Mouse (Mus musculus) neural tube, embryonic 13.5 days (tissue): ENCODE results near the gene Vars. TPM values are rescaled to one million over a fixed set of nuclear protein-coding genes. Genes with fewer than 3 reads are reported as not detected.
A peak's percentile ranks its signal among the peaks of the same experiment; 100 is the strongest.
"Not testable (repeated sequence)": the region's sequence is repeated elsewhere in the genome, so short reads cannot be mapped to it uniquely, and the experiment has no call there.

Experiments
- ATAC-seq: fragments of 200-750 bp; cut with Nextera tagmentation; 2 replicates; pipeline ENCODE4 v1.8.0; 2017; ENCODE audit warnings: low read depth, mild to moderate bottlenecking, moderate TSS enrichment, moderate library complexity
- H3K27ac ChIP-seq: fragments of 300-500 bp; sonication (generic); replicated peaks from 2 replicates; pipeline ENCODE4 v1.5.1; 2015; ENCODE audit warnings: moderate library complexity, mild to moderate bottlenecking, inconsistent platforms
- H3K27me3 ChIP-seq: fragments of 300-500 bp; sonication (generic); 2 replicates; pipeline ENCODE4 v1.6.1; 2015; ENCODE audit warnings: mild to moderate bottlenecking, inconsistent platforms
- H3K36me3 ChIP-seq: fragments of 300-500 bp; sonication (generic); 2 replicates; pipeline ENCODE4 v1.6.1; 2015; ENCODE audit warnings: mild to moderate bottlenecking, inconsistent platforms
- H3K4me1 ChIP-seq: fragments of 300-500 bp; sonication (generic); replicated peaks from 2 replicates; pipeline ENCODE4 v1.6.1; 2015; ENCODE audit warnings: inconsistent platforms
- H3K4me2 ChIP-seq: fragments of 300-500 bp; sonication (generic); 2 replicates; pipeline ENCODE4 v1.6.1; 2015; ENCODE audit warnings: inconsistent platforms, mild to moderate bottlenecking, moderate library complexity
- H3K4me3 ChIP-seq: fragments of 300-500 bp; sonication (generic); 2 replicates; pipeline ENCODE4 v1.5.1; 2015; ENCODE audit warnings: mild to moderate bottlenecking, inconsistent platforms
- H3K9ac ChIP-seq: fragments of 300-500 bp; sonication (generic); 2 replicates; pipeline ENCODE4 v1.6.1; 2015; ENCODE audit warnings: moderate library complexity, mild to moderate bottlenecking, inconsistent platforms
- H3K9me3 ChIP-seq: fragments of 300-500 bp; sonication (generic); 2 replicates; pipeline ENCODE4 v1.6.1; 2016; ENCODE audit warnings: inconsistent platforms
- WGBS: fragments of 180-500 bp; shearing (Covaris S2); methylation state at CpG from one replicate; pipeline ENCODE4 v1.1.7; 2015; 5-methylcytosine and 5-hydroxymethylcytosine counted together
- polyA plus RNA-seq: library from polyadenylated mRNA; unstranded; fragments of >200 nt; fragmentation: Nextera tagmentation; extraction: Ambion mirVana; gene quantifications from 2 replicates; pipeline ENCODE4 v1.2.1, GENCODE M21; 2015

Gene Vars
- polyA plus RNA-seq, 1 experiment from 2014 or later: 58.2 TPM

DNA sequence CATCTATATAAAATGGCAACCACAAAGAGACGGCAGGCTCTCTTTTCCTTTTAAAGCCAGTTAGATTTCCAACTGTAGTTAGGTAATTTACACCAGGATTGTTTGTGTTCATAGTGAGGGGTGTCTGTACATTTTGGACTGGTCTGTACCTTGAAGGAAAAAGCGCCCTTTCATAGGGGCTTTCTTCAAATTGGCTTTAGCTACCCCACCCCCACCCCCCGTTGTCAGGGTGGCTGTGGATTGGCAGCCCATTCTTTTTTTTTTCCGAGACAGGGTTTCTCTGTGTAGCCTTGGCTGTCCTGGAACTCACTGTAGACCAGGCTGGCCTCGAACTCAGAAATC lies 3.7 kb upstream of the Vars start:
- Histone ChIP-seq H3K36me3 (no peaks in the 10 kb centered on the region), H3K27me3 (no peaks in the 10 kb centered on the region), H3K4me2 (no peak overlapping the region), H3K4me1 (peaks cover 19% of the 10 kb centered on the region), H3K4me3 (no peak overlapping the region), H3K9ac (no peak overlapping the region), H3K27ac (no peak overlapping the region), H3K9me3 (no peaks in the 10 kb centered on the region)
- WGBS: 79% methylated on average over 5 of the region's 5 CpGs
- ATAC-seq: no peak

DNA sequence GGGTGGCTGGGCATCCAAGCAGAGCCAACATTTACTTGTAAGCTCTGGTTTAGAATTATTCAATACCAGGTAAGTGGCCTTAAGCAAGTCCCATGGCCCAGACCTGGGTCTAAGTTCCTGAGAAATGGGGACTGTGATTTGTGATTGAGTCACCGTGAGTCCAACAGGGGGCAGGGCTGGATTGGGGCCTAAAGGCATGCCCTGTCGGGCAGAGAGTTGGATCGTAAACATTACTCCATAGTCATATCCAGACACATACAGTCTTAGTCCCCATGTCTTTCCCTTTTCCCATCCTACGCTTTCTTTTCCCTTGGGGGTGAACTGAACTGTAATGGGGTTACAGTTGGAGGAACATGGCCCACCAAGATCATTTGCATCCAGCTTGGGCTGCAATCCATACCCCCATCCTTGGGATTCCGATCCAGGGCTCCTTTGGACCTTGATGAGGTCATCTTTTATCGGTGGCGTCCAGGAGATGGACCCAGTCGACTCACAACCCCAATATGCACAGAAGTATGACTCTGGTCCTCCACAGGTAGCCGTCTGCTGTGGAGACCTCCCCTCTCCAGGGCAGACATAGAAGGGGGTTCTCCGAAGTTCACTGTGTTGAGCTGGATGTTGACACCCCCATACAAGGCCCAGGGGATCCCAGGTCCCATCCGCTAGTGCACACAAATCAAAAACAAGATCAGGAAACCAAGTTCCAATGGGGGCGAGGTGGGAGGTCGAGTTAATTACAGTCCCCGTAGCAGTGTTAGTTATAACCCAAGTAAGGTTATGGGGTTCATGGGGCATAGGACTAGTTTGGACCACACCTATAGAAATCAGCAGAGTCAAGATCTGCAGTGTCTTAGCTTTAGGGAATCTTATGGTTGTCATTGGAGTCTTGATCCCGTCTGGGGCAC lies 2.0 kb upstream of the Vars start:
- Histone ChIP-seq H3K4me3 (0 out of 2 replicates have a peak overlapping the region, but pooled peaks have one; percentile 24), H3K4me2 (peak overlapping the region; percentile 100), H3K27ac (no peak overlapping the region), H3K9ac (no peak overlapping the region), H3K4me1 (peaks cover 34% of the 10 kb centered on the region), H3K36me3 (no peaks in the 10 kb centered on the region), H3K27me3 (no peaks in the 10 kb centered on the region), H3K9me3 (no peaks in the 10 kb centered on the region)
- no peak for ATAC-seq
- WGBS: 93% methylated on average over 15 of the region's 15 CpGs

DNA sequence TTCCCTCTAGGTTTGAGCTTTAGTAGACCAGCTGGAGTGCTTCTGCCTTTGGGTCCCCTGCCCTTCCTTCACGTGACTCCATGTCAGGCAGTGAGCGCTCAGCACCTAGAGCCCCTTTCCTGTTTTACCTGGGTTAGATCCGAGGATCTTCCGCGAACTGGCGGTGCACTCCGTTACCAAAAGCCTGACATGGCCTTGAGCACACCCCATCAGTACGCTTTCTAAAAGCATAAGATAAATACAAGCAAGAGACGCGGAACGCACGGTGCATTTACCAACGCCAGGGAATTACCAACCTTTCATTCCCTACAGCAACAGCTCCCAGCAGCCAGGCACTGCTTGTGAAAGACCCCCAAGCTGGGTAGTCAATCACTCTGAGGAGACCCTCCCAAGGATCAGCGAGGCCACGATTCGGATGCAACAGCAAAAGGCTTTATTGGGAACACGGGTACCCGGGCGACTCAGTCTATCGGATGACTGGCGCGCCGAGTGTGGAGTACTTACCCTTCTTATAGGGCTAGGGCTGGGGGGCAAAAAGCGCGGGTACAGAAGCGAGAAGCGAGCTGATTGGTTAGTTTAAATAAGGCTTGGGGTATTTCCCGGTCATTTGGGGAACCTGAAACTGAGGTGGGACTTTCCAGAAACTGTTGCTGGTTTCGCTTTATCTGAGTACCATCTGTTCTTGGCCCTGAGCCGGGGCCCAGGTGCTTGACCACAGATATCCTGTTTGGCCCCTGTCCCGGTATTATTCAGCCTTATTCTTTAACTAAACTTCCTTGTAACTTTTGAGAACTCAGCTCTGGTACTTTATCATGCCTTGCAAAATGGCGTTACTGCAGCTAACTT lies 693 bp upstream of the Vars start:
- 25% methylated on average over 30 of the region's 32 CpGs for WGBS
- H3K4me1 ChIP-seq: peaks cover 34% of the 10 kb centered on the region
- ATAC-seq, H3K9me3 ChIP-seq, H3K27me3 ChIP-seq: not testable (repeated sequence)
- peak overlapping the region; percentile 93 for H3K4me3 ChIP-seq
- H3K9ac ChIP-seq: peak overlapping the region; percentile 97
- H3K27ac ChIP-seq: peak overlapping the region; percentile 96; the same call in 1 of the 2 replicates
- peak overlapping the region; percentile 100 for H3K4me2 ChIP-seq
- peaks cover 11% of the 10 kb centered on the region for H3K36me3 ChIP-seq

DNA sequence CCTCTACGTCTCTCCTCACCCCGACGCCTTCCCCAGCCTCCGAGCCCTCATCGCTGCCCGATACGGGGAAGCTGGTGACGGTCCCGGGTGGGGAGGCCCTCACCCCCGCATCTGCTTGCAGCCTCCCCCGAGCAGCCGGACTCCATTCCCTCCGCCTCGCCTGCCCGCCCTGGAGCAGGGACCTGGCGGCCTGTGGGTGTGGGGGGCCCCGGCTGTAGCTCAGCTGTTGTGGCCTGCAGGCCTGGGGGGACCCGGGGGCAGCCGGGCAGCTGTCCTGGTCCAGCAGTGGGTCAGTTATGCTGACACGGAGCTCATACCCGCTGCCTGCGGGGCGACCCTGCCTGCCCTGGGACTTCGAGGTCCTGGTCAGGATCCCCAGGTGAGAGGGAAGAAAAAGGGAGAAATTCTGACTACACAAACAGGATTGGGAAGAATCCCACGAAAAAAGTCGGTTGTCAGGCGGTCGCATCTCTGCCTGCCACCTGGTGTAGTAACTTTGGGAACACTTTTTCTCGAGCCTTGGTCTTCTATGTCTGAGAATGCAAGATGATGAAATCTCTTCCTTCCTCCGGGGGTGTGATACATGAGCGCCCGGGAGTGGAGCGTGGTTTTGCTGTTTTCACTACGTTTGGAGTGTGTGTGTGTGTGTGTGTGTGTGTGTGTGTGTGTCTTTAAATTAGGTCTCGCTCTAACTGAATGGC lies 815 bp downstream of the Vars start:
- H3K4me1 ChIP-seq: peaks cover 34% of the 10 kb centered on the region
- peak overlapping the region; percentile 100 for H3K4me2 ChIP-seq
- no peak; the same call in 1 of the 2 replicates for ATAC-seq
- no peaks in the 10 kb centered on the region for H3K9me3 ChIP-seq
- H3K27me3 ChIP-seq: no peaks in the 10 kb centered on the region
- H3K4me3 ChIP-seq: peak overlapping the region; percentile 93
- H3K36me3 ChIP-seq: peaks cover 25% of the 10 kb centered on the region
- 1% methylated on average over 35 of the region's 35 CpGs for WGBS
- H3K27ac ChIP-seq: peak overlapping the region; percentile 96
- H3K9ac ChIP-seq: peak overlapping the region; percentile 97

DNA sequence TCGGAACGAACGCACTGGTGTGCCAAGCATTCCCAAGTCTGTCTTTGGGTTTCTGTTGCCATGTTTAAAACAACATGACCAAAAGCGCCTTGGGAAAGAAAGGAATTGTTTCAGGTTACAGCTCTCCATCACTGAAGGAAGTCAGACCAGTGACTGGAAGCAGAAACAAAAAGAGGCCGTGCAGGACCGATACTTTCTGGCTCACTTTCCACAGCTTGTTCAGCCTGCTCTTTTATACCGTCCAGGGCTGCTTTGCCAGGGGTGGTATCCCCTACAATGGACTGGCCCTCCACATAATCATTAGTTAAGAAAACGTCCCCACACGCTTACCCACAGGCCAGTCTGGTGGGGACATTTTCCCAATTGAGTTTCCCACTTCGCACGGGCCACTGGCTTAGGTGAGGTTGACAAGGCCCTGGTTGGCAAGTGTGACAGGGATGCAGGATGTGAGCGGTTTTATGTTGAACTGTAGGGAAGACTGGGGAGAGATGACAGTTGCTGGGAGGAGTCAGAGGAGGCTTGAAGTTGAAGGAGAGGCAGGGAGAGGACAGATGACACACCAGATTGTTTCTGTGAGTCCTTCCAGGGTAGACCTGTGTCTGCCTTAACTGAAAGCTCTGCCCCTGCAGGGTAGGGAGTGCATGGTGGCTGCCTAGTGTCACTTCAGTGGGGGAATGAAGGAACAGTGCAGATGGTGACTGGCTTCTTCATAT lies 1.5 kb downstream of the Vars start:
- H3K36me3 ChIP-seq: peaks cover 32% of the 10 kb centered on the region
- WGBS: 12% methylated on average over 12 of the region's 12 CpGs
- H3K27ac ChIP-seq: peak overlapping the region; percentile 96; the same call in 1 of the 2 replicates

DNA sequence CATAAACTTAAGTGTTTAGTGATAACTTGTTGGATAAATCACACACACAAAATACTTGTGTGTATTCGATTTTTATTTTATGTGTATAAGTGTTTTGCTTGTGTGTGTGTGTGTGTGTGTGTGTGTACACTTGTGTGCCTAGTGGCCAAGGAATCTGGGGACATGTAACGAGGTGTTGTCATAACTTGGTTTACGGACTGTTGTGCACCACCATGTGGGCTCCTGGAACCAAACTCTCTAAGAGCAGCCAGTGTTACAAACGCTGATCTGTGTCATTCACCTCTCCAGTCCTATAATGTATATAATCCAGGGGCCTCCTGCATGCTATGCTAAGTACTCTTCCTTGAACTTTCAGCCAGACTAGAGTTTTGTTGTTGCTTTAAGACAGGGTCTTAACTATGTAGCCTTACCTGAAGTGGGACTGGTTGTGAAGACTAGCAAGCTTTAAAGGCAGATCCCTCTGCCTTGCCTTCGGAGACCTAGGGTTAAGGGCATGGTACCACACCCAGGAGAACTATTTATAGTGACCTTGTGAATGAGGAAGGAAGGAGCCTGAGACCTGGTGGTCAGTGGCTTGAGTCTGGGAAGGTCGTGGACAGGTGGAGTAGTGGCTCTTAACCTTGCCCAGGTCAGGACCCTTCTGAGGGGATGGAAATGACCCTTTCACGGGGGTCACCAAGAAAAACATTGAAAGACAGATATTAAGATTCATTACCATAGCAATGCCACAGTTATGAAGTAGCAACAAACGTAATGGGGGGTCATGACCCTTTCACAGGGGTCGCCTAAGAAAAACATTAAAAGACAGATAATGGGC lies 2.4 kb downstream of the Vars start:
- Histone ChIP-seq H3K9me3 (no peaks in the 10 kb centered on the region), H3K27ac (no peak overlapping the region), H3K4me1 (peaks cover 34% of the 10 kb centered on the region), H3K4me3 (no peak overlapping the region), H3K27me3 (no peaks in the 10 kb centered on the region), H3K4me2 (peak overlapping the region; percentile 100), H3K36me3 (peaks cover 41% of the 10 kb centered on the region), H3K9ac (peak overlapping the region; percentile 97)
- WGBS: 77% methylated on average over 9 of the region's 9 CpGs
- ATAC-seq: no peak

More for the DNA sequence above, 1.5 kb downstream of the Vars start:
- no peak for ATAC-seq
- H3K27me3 ChIP-seq: no peaks in the 10 kb centered on the region
- H3K4me1 ChIP-seq: peaks cover 34% of the 10 kb centered on the region
- H3K4me3 ChIP-seq: peak overlapping the region; percentile 93
- H3K9me3 ChIP-seq: no peaks in the 10 kb centered on the region
- H3K9ac ChIP-seq: peak overlapping the region; percentile 97
- peak overlapping the region; percentile 100 for H3K4me2 ChIP-seq

DNA sequence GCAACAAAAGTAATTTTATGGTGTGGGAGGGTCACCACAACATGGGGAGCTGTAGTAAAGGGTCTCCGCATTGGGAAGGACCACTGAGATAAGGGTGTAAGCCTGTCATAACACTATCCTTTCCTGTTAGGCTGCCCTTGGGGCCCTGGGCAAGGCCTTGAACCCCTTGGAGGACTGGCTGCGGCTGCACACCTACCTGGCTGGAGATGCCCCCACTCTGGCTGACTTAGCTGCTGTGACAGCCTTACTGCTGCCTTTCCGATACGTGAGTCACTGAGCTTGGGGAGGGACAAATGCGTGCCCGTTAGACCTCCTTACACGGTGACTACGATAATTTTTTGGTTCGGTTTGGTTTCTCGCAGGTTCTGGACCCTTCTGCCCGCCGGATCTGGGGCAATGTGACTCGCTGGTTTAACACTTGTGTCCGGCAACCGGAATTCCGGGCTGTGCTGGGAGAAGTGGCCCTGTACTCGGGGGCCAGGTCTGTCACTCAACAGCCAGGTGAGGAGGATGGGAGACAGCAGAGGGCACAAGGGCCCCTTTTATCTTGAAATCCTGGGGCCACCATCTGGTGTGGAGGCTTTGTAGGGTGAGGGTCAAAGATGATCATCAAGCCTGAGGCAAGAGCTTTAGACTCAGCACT lies 3.4 kb downstream of the Vars start:
- Histone ChIP-seq H3K4me1 (peaks cover 32% of the 10 kb centered on the region), H3K9me3 (no peaks in the 10 kb centered on the region), H3K27ac (no peak overlapping the region), H3K4me3 (no peak overlapping the region), H3K27me3 (no peaks in the 10 kb centered on the region), H3K36me3 (peaks cover 48% of the 10 kb centered on the region), H3K4me2 (no peak overlapping the region), H3K9ac (no peak overlapping the region)
- ATAC-seq: no peak
- 95% methylated on average over 17 of the region's 17 CpGs for WGBS

DNA sequence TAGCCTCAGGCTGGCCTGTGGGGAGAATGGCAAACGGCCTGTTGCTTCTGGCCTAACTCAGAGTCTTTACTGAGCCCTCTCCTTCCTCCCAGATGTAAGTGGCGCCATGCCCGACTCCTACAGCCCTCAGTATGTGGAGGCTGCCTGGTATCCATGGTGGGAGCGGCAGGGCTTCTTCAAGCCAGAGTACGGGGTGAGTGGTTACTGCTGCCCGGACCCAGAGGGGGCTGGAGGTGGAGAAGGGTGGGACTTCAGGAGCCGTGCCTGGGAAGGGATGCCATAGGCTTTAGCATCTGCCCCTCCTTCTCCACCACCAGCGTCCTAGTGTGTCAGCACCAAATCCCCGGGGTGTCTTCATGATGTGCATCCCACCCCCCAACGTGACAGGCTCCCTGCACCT lies 4.4 kb downstream of the Vars start:
- no peak for ATAC-seq
- WGBS: 96% methylated on average over 10 of the region's 10 CpGs

DNA sequence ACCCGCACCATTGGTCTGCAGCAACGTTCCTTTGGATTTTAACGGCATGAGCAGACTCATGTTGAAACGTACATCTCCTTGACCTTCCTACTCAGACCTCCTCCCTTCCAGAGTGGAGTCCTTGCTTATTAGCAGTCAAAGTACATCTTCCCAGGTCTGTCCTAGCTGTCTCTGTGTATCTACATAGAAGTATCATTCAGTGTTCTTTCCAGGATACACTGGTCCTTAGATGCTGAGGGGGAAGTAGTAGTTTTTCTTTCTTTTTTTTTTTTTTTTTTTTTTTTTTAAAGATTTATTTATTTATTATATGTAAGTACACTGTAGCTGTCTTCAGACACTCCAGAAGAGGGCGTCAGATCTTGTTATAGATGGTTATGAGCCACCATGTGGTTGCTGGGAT lies 5.1 kb downstream of the Vars start:
- peaks cover 65% of the 10 kb centered on the region for H3K36me3 ChIP-seq
- not testable (repeated sequence) for H3K9me3 ChIP-seq, ATAC-seq, H3K27ac ChIP-seq, H3K4me2 ChIP-seq, H3K27me3 ChIP-seq, H3K4me3 ChIP-seq, H3K9ac ChIP-seq
- H3K4me1 ChIP-seq: peaks cover 22% of the 10 kb centered on the region
- 99% methylated on average over 4 of the region's 5 CpGs for WGBS

More for the DNA sequence above, 4.4 kb downstream of the Vars start:
- Histone ChIP-seq H3K36me3 (peaks cover 58% of the 10 kb centered on the region), H3K9ac (no peak overlapping the region), H3K4me2 (no peak overlapping the region), H3K4me3 (no peak overlapping the region), H3K27me3 (no peaks in the 10 kb centered on the region), H3K27ac (no peak overlapping the region), H3K9me3 (no peaks in the 10 kb centered on the region), H3K4me1 (peaks cover 23% of the 10 kb centered on the region)

DNA sequence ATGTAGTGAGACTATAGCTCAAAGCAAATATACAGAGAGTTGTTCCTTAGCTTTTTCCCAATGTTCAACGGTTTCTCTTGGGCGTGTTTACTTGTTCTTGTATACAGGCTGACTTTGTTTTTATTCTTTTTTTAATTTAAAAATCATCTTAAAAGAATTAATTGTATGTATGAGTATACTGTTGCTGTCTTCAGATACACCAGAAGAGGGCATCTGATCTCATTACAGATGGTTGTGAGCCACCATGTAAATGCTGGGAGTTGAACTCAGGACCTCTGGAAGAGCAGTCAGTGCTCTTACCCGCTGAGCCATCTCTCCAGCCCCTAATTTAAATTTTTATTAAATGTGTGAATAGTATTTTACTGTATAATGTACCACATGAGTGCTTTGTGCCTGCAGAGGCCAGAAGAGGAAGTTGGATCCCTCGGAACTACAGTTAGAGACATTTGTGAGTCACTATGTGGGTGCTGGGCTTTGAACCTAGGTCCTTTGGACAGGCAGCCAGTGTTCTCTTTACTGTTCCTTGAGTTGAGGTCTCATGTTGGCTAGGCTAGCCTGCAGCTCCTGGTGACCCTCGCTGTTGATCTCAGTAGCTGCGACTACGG lies 6.7 kb downstream of the Vars start:
- WGBS: 97% methylated on average over 7 of the region's 7 CpGs
- H3K4me3 ChIP-seq: no peak overlapping the region
- no peak for ATAC-seq
- peaks cover 81% of the 10 kb centered on the region for H3K36me3 ChIP-seq
- H3K27ac ChIP-seq: no peak overlapping the region
- H3K27me3 ChIP-seq: no peaks in the 10 kb centered on the region
- H3K4me1 ChIP-seq: peaks cover 11% of the 10 kb centered on the region
- no peak overlapping the region for H3K4me2 ChIP-seq
- H3K9ac ChIP-seq: no peak overlapping the region
- H3K9me3 ChIP-seq: no peaks in the 10 kb centered on the region
